Mouse (Mus musculus) forebrain, postnatal 0 days (tissue): ENCODE data around the gene Erc2. TPM values are rescaled to one million over a fixed set of nuclear protein-coding genes. Genes with fewer than 3 reads are reported as not detected.

Source experiments
- ATAC-seq: fragments of 200-750 bp; cut with Nextera tagmentation; 2 replicates; pipeline ENCODE4 v1.8.0; 2017; ENCODE audit warnings: mild to moderate bottlenecking, moderate library complexity
- DNase-seq: peaks from one replicate; pipeline ENCODE4 v3.0.0-alpha.2; 2015
- H3K27ac ChIP-seq: fragments of 300-500 bp; sonication (generic); 2 replicates; pipeline ENCODE4 v1.5.1; 2014; ENCODE audit warnings: low read depth, mild to moderate bottlenecking, antibody characterized with exemption, low read length, moderate library complexity, mixed read lengths
- H3K27me3 ChIP-seq: fragments of 300-500 bp; sonication (generic); 2 replicates; pipeline ENCODE4 v1.6.1; 2014; ENCODE audit warnings: mild to moderate bottlenecking, low read length, mixed read lengths; ENCODE audit not compliant: insufficient read depth
- H3K36me3 ChIP-seq: fragments of 300-500 bp; sonication (generic); 2 replicates; pipeline ENCODE4 v1.6.1; 2014; ENCODE audit warnings: mild to moderate bottlenecking, moderate library complexity; ENCODE audit not compliant: insufficient read depth
- H3K4me1 ChIP-seq: fragments of 300-500 bp; sonication (generic); 2 replicates; pipeline ENCODE4 v1.6.1; 2014; ENCODE audit warnings: antibody characterized with exemption; ENCODE audit not compliant: insufficient read depth
- H3K4me2 ChIP-seq: fragments of 300-500 bp; sonication (generic); 2 replicates; pipeline ENCODE4 v1.6.1; 2014; ENCODE audit warnings: low read depth, mild to moderate bottlenecking, moderate library complexity
- H3K4me3 ChIP-seq: fragments of 300-500 bp; sonication (generic); 2 replicates; pipeline ENCODE4 v1.5.1; 2014; ENCODE audit warnings: low read depth, low read length, mixed read lengths
- H3K9ac ChIP-seq: fragments of 300-500 bp; sonication (generic); 2 replicates; pipeline ENCODE4 v1.6.1; 2014; ENCODE audit warnings: mild to moderate bottlenecking
- H3K9me3 ChIP-seq: fragments of 300-500 bp; sonication (generic); 2 replicates; pipeline ENCODE4 v1.6.1; 2016; ENCODE audit warnings: low read length
- CTCF ChIP-seq: sonication (generic); IDR thresholded peaks from 2 replicates; pipeline ENCODE4 v1.5.1; 2016; ENCODE audit warnings: antibody characterized with exemption, control low read depth, low read depth
- WGBS: fragments of 180-500 bp; shearing (Covaris S2); extraction: QIAGEN DNeasy Blood & Tissue Kit; methylation state at CpG from one replicate; pipeline ENCODE4 v1.1.7; 2014; 5-methylcytosine and 5-hydroxymethylcytosine counted together
- polyA plus RNA-seq: library from polyadenylated mRNA; unstranded; fragments of >200 nt; fragmentation: Nextera tagmentation; extraction: Ambion mirVana; gene quantifications from 2 replicates; pipeline ENCODE4 v1.2.1, GENCODE M21; 2015
- total RNA-seq: library from RNA; depleted of rRNA; stranded (reverse); fragments of >200 nt; gene quantifications from 2 replicates; pipeline ENCODE4 v1.2.3, GENCODE M21; 2014

Gene Erc2
- total and polyA plus RNA-seq, 2 experiments from 2014 or later: 106 to 117 TPM

DNA sequence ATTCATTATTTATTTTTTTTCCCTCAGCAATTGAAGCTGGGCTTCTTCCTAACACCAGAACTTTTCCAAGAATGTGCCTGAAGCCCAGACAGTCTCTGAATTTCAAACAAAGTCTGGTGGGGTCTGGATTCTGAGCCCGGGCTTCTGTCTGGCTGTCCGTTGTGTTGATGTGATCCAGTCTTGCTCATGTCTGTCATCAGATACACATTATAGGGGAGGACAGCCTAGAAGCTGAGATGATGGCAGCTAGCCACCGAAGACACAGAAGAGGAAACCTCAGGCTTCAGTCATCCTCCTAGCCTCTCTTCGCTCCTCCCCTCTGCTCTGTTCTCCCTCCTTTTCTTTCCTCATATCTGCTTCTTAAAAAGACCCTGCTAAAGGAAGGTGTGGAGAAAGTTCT lies 551.5 kb downstream of the Erc2 start:
- WGBS: 95% methylated on average over 4 of the region's 4 CpGs
- DNase-seq (no peak), ATAC-seq (no peak)
- Histone ChIP-seq H3K4me2 (no peak overlapping the region), H3K27me3 (no peaks in the 10 kb centered on the region), H3K9ac (no peak overlapping the region), H3K4me1 (no peaks in the 10 kb centered on the region), H3K27ac (no peak overlapping the region), H3K4me3 (no peak overlapping the region), H3K36me3 (no peaks in the 10 kb centered on the region), H3K9me3 (no peaks in the 10 kb centered on the region)
- TF ChIP-seq CTCF: no peak

DNA sequence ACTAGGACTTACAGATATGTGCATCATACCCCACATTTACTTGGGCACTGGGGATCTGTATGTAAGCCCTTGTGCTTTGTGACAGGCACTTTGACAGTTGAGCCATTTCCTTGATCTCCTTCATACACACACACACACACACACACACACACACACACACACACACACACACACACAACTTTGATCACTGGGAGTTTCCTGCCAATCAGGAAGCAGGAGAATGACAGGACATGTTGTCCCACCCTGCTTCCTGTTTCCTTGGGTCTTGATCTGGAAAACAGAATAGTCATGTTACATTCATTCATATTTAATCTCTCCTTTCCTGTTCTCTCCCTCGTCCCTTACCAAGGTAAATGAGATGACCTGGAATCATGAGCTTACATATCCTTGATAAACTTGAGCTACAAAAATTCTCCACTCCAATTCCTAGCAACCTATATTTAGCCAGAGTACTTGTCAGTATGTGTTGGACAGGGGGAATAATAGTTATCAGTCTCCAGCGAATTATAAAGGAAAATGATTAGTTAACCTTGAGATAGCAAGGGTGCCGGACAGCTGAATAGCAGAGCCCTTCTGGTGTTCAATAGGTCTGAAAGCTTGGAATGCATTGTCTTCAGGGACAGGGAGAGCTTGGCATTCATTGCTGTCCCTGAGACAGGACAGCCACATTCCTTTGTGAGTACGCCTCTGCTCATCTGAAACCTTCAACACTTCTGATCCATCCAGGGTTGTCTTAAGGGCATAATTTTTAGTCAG lies 559.0 kb downstream of the Erc2 start:
- Histone ChIP-seq H3K9ac (no peak overlapping the region), H3K36me3 (no peaks in the 10 kb centered on the region), H3K4me1 (no peaks in the 10 kb centered on the region), H3K27ac (no peak overlapping the region), H3K4me3 (no peak overlapping the region), H3K27me3 (no peaks in the 10 kb centered on the region), H3K4me2 (no peak overlapping the region), H3K9me3 (no peaks in the 10 kb centered on the region)
- WGBS: 30% methylated on average over 4 of the region's 4 CpGs
- TF ChIP-seq CTCF: no peak
- DNase-seq (no peak), ATAC-seq (no peak)

DNA sequence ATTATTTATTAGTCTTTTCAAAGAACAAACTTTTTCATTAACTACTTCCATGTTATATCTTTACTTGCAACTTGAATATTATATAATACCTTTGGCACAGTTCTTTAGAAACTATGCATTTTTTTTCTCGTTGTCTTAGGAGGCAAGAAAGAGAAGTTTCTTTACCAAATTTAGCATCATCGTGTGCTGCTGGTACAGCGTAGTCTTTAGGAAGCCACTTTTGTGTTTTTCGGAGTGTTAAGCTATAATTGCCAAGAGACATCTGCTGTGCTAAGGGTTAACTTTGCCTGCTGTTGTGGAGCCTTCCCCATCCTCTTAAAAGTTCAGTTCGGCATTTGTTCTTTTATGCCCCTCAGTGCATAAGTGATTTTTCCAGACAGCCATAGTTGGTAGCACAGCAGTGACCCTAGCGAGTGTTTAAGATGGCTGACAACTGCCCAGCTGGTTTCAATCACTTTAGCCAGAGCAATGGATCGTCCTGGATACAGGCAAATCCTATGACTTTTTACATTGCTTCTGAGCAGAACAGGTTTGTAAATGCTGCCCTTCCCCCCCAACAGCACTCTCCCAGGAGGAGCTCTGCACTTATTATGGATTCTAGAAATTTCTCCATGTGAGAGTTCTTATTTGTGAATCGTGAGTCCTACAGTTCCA lies 570.6 kb downstream of the Erc2 start:
- WGBS: 71% methylated on average over 8 of the region's 8 CpGs
- peak; percentile 2 for DNase-seq
- Histone ChIP-seq H3K4me2 (no peak overlapping the region), H3K9ac (no peak overlapping the region), H3K4me1 (no peaks in the 10 kb centered on the region), H3K4me3 (no peak overlapping the region), H3K36me3 (no peaks in the 10 kb centered on the region), H3K9me3 (no peaks in the 10 kb centered on the region), H3K27me3 (no peaks in the 10 kb centered on the region), H3K27ac (no peak overlapping the region)
- no peak for TF ChIP-seq CTCF
- ATAC-seq: no peak

DNA sequence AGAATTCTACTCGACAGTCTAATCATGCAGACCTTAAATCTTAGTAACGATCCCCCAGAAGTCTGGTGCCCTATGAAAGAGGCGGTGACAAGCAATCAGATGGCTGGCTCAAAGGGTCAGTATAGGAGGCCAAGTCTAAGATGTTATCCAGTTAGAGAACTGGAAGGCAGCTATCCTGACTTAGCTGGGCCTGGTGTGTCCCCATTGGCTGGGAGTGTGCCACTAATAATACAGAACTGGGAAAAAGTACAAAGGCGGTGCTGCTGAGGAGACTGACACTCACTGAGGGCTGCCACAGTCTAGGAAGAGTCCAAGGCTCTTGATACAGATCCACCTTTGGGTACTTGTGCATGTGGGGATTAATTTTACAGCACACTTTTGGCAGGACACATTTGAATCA lies 581.6 kb downstream of the Erc2 start:
- Histone ChIP-seq H3K27ac (no peak overlapping the region), H3K9me3 (no peaks in the 10 kb centered on the region), H3K4me2 (no peak overlapping the region), H3K36me3 (no peaks in the 10 kb centered on the region), H3K4me3 (no peak overlapping the region), H3K4me1 (no peaks in the 10 kb centered on the region), H3K9ac (no peak overlapping the region), H3K27me3 (no peaks in the 10 kb centered on the region)
- no peak for TF ChIP-seq CTCF
- DNase-seq (no peak), ATAC-seq (no peak)
- 47% methylated on average over 4 of the region's 4 CpGs for WGBS

DNA sequence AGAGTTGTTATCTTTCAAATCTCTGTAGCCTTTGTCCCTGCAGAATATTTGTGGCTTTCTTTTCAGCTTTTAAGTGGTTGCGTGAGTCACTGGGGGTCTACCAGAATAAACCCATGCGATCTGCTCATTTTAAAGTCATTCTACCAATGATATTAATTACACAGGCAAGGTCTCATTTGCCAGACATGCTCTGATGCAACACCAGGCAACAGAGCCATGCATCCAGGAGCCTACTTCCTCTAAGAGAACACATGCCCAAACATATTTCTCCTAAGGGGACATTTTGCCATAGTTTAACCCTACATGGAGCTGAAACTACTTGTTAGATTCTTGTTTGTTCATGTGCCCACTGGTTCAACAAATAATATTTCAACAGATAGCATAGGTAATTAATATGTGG lies 584.1 kb downstream of the Erc2 start:
- no peak overlapping the region for H3K4me3 ChIP-seq
- no peaks in the 10 kb centered on the region for H3K27me3 ChIP-seq
- no peaks in the 10 kb centered on the region for H3K4me1 ChIP-seq
- H3K36me3 ChIP-seq: no peaks in the 10 kb centered on the region
- no peak overlapping the region for H3K4me2 ChIP-seq
- no peak overlapping the region for H3K9ac ChIP-seq
- no peaks in the 10 kb centered on the region for H3K9me3 ChIP-seq
- DNase-seq: no peak
- WGBS: 99% methylated on average over 2 of the region's 2 CpGs
- no peak overlapping the region for H3K27ac ChIP-seq
- ATAC-seq: no peak
- no peak for TF ChIP-seq CTCF

DNA sequence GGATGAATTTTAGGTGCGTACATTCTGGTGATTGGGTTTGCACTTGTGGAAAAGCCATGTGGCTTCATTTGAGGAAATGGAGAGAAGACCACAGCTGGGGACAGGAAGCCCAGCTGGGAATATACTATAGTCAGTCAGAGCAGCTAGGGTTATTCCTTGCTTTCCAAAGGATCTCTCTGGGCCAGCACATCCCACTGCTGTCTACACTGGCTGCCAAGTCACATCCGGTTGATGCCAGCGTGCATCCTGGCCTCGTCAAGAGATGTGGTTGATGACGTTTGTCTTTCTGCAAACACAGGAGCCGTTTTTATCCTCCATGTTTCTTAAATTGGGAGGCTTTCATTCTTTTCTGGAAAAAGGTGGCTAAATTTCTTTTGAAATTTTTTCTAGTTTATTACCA lies 603.3 kb downstream of the Erc2 start:
- Histone ChIP-seq H3K36me3 (no peaks in the 10 kb centered on the region), H3K27ac (no peak overlapping the region), H3K4me2 (no peak overlapping the region), H3K9me3 (no peaks in the 10 kb centered on the region), H3K27me3 (no peaks in the 10 kb centered on the region), H3K4me1 (no peaks in the 10 kb centered on the region), H3K4me3 (no peak overlapping the region), H3K9ac (no peak overlapping the region)
- 76% methylated on average over 6 of the region's 6 CpGs for WGBS
- no peak for ATAC-seq
- no peak for TF ChIP-seq CTCF
- DNase-seq: no peak

DNA sequence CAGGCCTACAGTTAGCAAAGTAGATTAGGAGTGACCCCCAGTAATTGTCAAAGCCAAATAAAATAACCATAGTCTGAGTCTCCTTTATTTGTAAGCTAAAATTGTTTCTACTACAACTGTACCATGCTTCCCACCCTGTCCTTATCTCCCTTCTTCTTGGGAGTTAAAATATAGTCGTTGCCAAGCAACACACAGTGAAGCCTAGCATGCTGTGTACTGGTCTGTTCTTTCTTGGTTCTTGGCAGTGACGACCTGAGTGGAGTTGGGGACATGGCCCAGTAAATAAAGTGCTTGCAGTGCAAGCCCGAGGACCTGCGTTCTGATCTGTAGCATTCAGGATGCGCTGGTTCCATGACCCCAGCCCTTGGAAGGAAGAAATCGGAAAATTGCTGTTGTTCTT lies 608.3 kb downstream of the Erc2 start:
- Histone ChIP-seq H3K36me3 (no peaks in the 10 kb centered on the region), H3K27ac (no peak overlapping the region), H3K4me2 (no peak overlapping the region), H3K27me3 (no peaks in the 10 kb centered on the region), H3K4me1 (no peaks in the 10 kb centered on the region), H3K9me3 (no peaks in the 10 kb centered on the region), H3K4me3 (no peak overlapping the region), H3K9ac (no peak overlapping the region)
- peak; percentile 62 for ATAC-seq
- 74% methylated on average over 6 of the region's 6 CpGs for WGBS
- no peak for TF ChIP-seq CTCF
- no peak for DNase-seq
